Mouse (Mus musculus) liver, embryonic 14.5 days (tissue): ENCODE measurements at regions not wholly inside any gene's neighbourhood (a gene's known extent, or its start where the extent isn't known, plus 50 kb on each side); places are given as distances from the start of the nearest gene placed in this dataset.
"Not testable (repeated sequence)": the region's sequence is repeated elsewhere in the genome, so short reads cannot be mapped to it uniquely, and the experiment has no call there.

Experiments
- ATAC-seq: fragments of 200-750 bp; cut with Nextera tagmentation; 2 replicates; pipeline ENCODE4 v1.8.0; 2017; ENCODE audit warnings: moderate number of reproducible peaks, mild to moderate bottlenecking, moderate library complexity; ENCODE audit not compliant: insufficient read depth
- DNase-seq, 3 experiments: peaks; one replicate each; pipeline ENCODE4 v3.0.0-alpha.2; 2012 to 2013; ENCODE audit warnings: low read depth in 3 of 3, low spot score in 3 of 3
- H3K27ac ChIP-seq: fragments of 300-500 bp; sonication (generic); 2 replicates; pipeline ENCODE4 v1.5.1; 2014; ENCODE audit warnings: moderate library complexity, mild to moderate bottlenecking, control low read depth, inconsistent platforms
- H3K27me3 ChIP-seq: fragments of 300-500 bp; sonication (generic); 2 replicates; pipeline ENCODE4 v1.6.1; 2014; ENCODE audit warnings: mild to moderate bottlenecking, low read length, moderate library complexity; ENCODE audit not compliant: control insufficient read depth, insufficient read depth
- H3K36me3 ChIP-seq: fragments of 300-500 bp; sonication (generic); replicated peaks from 2 replicates; pipeline ENCODE4 v1.6.1; 2014; ENCODE audit warnings: low read depth; ENCODE audit not compliant: control insufficient read depth, insufficient read depth
- H3K4me1 ChIP-seq, 2 experiments: fragments of 200-500 bp in 1 of 2; fragments of 300-500 bp in 1 of 2; sonication (generic) in 1 of 2; replicated peaks; 2 replicates each; pipeline ENCODE4 v1.6.1; 2012 to 2014; ENCODE audit warnings: antibody characterized with exemption in 1 of 2, inconsistent platforms in 1 of 2, low read length in 1 of 2; ENCODE audit not compliant: control insufficient read depth in 2 of 2, insufficient read depth in 2 of 2
- H3K4me2 ChIP-seq: fragments of 300-500 bp; sonication (generic); 2 replicates; pipeline ENCODE4 v1.6.1; 2014; ENCODE audit warnings: low read depth, mild to moderate bottlenecking, control low read depth, moderate library complexity
- H3K4me3 ChIP-seq, 2 experiments: fragments of 200-500 bp in 1 of 2; fragments of 300-500 bp in 1 of 2; sonication (generic) in 1 of 2; 2 replicates each; pipeline ENCODE4 v1.5.1; 2012 to 2014; ENCODE audit warnings: low read depth in 2 of 2, low read length in 2 of 2, mild to moderate bottlenecking in 2 of 2, control low read depth in 1 of 2, inconsistent platforms in 1 of 2, moderate library complexity in 1 of 2; ENCODE audit not compliant: insufficient read depth in 1 of 2
- H3K9ac ChIP-seq: fragments of 300-500 bp; sonication (generic); replicated peaks from 2 replicates; pipeline ENCODE4 v1.6.1; 2014; ENCODE audit warnings: mild to moderate bottlenecking, control low read depth, moderate library complexity
- H3K9me3 ChIP-seq: fragments of 300-500 bp; sonication (generic); 2 replicates; pipeline ENCODE4 v1.6.1; 2016; ENCODE audit warnings: low read length, mixed read lengths; ENCODE audit not compliant: control insufficient read depth
- CTCF ChIP-seq: IDR thresholded peaks from 2 replicates; pipeline ENCODE4 v1.5.1; 2016; ENCODE audit warnings: antibody characterized with exemption, low read depth, control low read depth
- EP300 ChIP-seq: IDR thresholded peaks from 2 replicates; pipeline ENCODE4 v1.6.1; 2016; ENCODE audit warnings: antibody characterized with exemption, low read depth
- WGBS: fragments of 180-500 bp; shearing (Covaris S2); extraction: QIAGEN DNeasy Blood & Tissue Kit; methylation state at CpG from one replicate; pipeline ENCODE4 v1.1.7; 2014; ENCODE audit not compliant: insufficient replicate concordance; 5-methylcytosine and 5-hydroxymethylcytosine counted together

DNA sequence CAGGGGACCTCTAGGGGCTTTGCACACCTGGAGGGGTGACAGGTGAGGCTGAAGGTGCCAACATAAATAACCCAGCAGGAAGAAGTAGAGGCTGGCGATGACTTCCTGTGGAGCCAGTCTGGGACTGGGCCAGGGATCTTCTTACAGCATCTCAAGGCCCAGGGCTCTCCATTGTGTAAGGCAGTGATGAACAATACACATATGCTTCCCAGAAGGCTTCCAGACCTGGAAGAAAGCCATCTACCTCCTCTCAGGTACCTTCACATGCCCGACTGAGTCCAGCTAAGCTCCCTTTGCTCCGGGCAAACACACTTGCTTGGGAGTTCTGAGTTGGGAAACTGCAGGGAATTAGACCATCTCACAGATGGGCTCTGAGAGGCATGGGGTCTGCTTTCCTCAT, 69.5 kb downstream of the Dact2 start:
- no peak for DNase-seq
- no peak for TF ChIP-seq EP300
- TF ChIP-seq CTCF = no peak
- no peak for ATAC-seq
- H3K4me1 ChIP-seq = no peaks in the 10 kb centered on the region
- H3K4me2 ChIP-seq = no peak overlapping the region
- H3K36me3 ChIP-seq = no peaks in the 10 kb centered on the region
- no peak overlapping the region for H3K27ac ChIP-seq
- no peaks in the 10 kb centered on the region for H3K27me3 ChIP-seq
- WGBS = 49% methylated on average over 3 of the region's 3 CpGs
- H3K4me3 ChIP-seq = no peak overlapping the region
- H3K9me3 ChIP-seq = no peaks in the 10 kb centered on the region
- H3K9ac ChIP-seq = no peak overlapping the region

DNA sequence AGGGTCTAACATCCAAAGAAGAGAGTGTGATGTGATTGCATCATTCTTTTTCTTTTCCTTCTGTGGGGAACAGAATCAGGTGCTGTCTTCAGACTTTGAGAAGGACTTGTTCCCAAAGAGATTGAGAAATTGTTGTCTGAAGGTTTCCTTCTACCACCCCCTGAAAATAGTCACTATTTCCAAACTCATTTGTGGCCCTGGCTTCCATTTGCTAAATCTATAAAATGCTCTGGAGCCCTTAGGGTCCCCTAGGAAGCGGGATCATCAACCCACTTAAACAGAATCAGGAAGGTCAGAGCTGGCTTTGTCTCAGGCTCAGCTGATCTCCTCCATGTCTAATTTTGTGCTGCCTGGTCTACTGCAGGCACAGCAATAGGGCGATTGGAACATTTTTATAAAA, 70.1 kb downstream of the Dact2 start:
- H3K36me3 ChIP-seq = no peaks in the 10 kb centered on the region
- no peaks in the 10 kb centered on the region for H3K9me3 ChIP-seq
- no peak overlapping the region for H3K4me2 ChIP-seq
- no peak overlapping the region for H3K4me3 ChIP-seq
- H3K4me1 ChIP-seq = no peaks in the 10 kb centered on the region
- H3K27ac ChIP-seq = no peak overlapping the region
- ATAC-seq = no peak
- TF ChIP-seq EP300 = no peak
- no peak for TF ChIP-seq CTCF
- no peak overlapping the region for H3K9ac ChIP-seq
- 36% methylated on average over 2 of the region's 2 CpGs for WGBS
- H3K27me3 ChIP-seq = no peaks in the 10 kb centered on the region
- DNase-seq = no peak

DNA sequence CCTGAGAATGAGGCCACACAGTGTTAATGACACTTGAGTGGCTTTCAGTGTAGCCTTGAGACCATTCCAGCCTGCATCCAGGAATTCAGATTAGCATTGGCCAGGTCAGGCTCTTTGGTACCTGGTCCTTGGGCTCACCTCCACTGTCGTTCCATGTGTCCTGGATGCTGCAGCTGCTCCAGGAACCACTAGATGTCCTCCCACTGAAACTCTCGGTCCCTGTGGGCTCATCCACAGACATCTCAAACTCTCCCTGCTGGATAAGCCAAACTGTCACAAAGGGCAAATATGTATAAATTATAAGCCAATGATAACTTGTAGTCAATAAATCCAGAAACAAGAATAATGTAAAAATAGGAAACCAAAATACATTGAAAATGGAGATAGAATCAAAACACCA, 67.7 kb upstream of the Gm7358 start:
- DNase-seq, H3K36me3 ChIP-seq, H3K27me3 ChIP-seq, ATAC-seq, H3K9me3 ChIP-seq, H3K9ac ChIP-seq, H3K4me3 ChIP-seq, H3K4me2 ChIP-seq, H3K4me1 ChIP-seq, H3K27ac ChIP-seq: not testable (repeated sequence)
- TF ChIP-seq CTCF = peak; percentile 37
- WGBS = 12% methylated on average over 2 of the region's 2 CpGs

DNA sequence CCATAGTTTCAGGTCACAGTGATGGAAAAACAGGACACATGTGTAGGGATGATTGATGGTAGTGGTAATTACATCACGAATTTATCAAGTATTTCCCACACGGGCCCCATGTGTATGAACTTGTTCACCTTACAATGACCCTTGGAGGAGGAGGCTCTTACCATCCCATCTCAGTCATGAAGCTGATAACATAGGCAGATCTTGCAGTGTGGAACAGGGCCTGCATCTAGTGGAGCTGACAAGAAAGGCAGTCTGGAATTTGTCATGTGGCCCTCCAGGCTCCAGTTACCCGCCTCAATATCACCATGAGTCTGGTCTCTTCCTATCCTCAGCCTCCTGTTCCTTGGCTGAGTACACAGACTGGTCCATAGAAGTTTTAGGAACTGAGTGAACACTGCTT, 59.5 kb upstream of the Gm7358 start:
- no peaks in the 10 kb centered on the region for H3K4me1 ChIP-seq
- H3K9me3 ChIP-seq = no peaks in the 10 kb centered on the region
- 52% methylated on average over 3 of the region's 3 CpGs for WGBS
- H3K4me2 ChIP-seq = no peak overlapping the region
- H3K27ac ChIP-seq = no peak overlapping the region
- H3K36me3 ChIP-seq = no peaks in the 10 kb centered on the region
- no peak for ATAC-seq
- H3K9ac ChIP-seq = no peak overlapping the region
- no peak for DNase-seq
- H3K4me3 ChIP-seq = no peak overlapping the region
- no peaks in the 10 kb centered on the region for H3K27me3 ChIP-seq
- TF ChIP-seq CTCF (no peak), EP300 (no peak)

DNA sequence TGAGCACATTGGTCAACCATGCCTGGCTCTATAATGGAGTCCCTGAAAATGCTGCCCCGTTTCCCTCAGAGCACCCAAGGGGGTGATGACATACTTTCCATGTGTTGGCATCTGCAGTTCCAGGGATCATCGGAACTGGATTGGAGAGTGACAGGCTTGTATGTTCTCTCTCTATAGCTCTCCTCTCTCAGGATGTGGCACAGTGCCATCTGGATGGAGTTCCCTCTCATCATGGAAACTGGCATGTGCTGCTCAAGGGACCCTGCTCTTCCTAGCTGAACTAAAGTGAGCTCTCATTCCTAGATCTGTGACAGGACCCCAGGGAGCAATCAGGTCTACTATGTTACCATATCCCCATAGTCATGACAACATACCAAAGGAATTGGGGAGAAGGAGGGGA, 56.9 kb upstream of the Gm7358 start:
- no peak overlapping the region for H3K9ac ChIP-seq
- H3K4me1 ChIP-seq = no peaks in the 10 kb centered on the region
- no peak for DNase-seq
- no peaks in the 10 kb centered on the region for H3K9me3 ChIP-seq
- no peak for ATAC-seq
- no peaks in the 10 kb centered on the region for H3K36me3 ChIP-seq
- TF ChIP-seq EP300 = no peak
- TF ChIP-seq CTCF = no peak
- no peak overlapping the region for H3K4me3 ChIP-seq
- H3K27me3 ChIP-seq = no peaks in the 10 kb centered on the region
- no peak overlapping the region for H3K27ac ChIP-seq
- H3K4me2 ChIP-seq = no peak overlapping the region
- 67% methylated on average over 2 of the region's 2 CpGs for WGBS

DNA sequence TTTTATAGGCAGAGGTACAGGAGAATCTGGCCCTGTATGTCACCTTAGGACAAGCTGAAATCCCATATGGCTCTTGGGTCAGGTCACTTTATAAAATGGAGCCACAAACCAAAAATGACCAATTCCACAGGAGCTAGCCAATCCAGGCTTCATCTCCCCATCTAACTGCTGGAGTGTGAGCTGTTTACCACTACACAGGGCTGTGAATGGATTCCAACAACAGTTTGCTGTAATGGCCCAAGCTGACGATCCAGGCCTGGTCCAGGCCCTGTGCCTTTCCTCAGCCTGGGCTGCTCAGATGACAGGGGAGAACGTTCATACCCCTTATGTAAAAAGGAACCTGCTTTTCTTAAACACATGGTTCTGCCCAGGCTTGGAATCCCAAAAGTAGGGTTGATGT, 55.5 kb upstream of the Gm7358 start:
- no peaks in the 10 kb centered on the region for H3K4me1 ChIP-seq
- no peak overlapping the region for H3K9ac ChIP-seq
- H3K27ac ChIP-seq = no peak overlapping the region
- no peak for DNase-seq
- H3K4me3 ChIP-seq = no peak overlapping the region
- TF ChIP-seq CTCF = no peak
- no peak for TF ChIP-seq EP300
- 36% methylated on average over 2 of the region's 2 CpGs for WGBS
- no peaks in the 10 kb centered on the region for H3K27me3 ChIP-seq
- no peak for ATAC-seq
- H3K36me3 ChIP-seq = no peaks in the 10 kb centered on the region
- H3K9me3 ChIP-seq = no peaks in the 10 kb centered on the region
- no peak overlapping the region for H3K4me2 ChIP-seq
